Mouse (Mus musculus) brown adipose tissue, adult 24 weeks (tissue): ENCODE measurements around the gene Magi2. TPM values are rescaled to one million over a fixed set of nuclear protein-coding genes. Genes with fewer than 3 reads are reported as not detected.

ENCODE experiments used
- H3K27ac ChIP-seq: fragments of 200-500 bp; replicated peaks from 2 replicates; pipeline ENCODE4 v1.5.1; 2012; ENCODE audit warnings: low read depth, mild to moderate bottlenecking, low read length
- H3K4me1 ChIP-seq: fragments of 200-500 bp; 2 replicates; pipeline ENCODE4 v1.6.1; 2012; ENCODE audit warnings: low read length, mixed read lengths; ENCODE audit not compliant: control insufficient read depth, insufficient read depth, insufficient read length
- H3K4me3 ChIP-seq: fragments of 200-500 bp; 2 replicates; pipeline ENCODE4 v1.5.1; 2012; ENCODE audit warnings: low read depth, mild to moderate bottlenecking, low read length, moderate library complexity; ENCODE audit not compliant: insufficient read depth
- polyA plus RNA-seq: library from polyadenylated mRNA; stranded (reverse); fragments of >200 nt; gene quantifications from 2 replicates; pipeline ENCODE4 v1.2.4, GENCODE M21; 2012; ENCODE audit not compliant: missing spikeins, insufficient read depth, insufficient read length

Gene Magi2
- polyA plus RNA-seq, 1 experiment = 1.2 TPM

DNA sequence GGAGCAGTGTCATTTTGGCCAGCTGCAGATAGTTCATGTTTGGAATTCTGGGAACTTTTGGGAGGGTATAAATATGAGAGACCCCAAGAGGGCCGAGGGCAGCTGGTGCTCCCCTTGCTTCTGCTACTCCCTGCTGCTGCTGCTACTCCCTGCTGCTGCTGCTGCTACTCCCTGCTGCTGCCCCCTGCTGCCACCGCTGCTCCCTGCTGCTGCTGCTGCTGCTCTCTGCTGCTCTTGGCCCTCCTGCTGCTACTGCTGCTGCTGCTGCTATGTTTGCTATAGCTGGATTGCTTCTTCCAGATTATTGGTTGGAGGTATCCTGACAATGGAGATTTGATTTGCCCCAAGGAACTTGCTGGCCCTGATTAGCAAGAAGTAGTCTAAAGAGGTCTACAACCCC is 1512.0 kb downstream of the Magi2 start:
- Histone ChIP-seq H3K4me3 (no peak overlapping the region), H3K27ac (no peak overlapping the region), H3K4me1 (no peaks in the 10 kb centered on the region)

- Histone ChIP-seq H3K4me3 (no peak overlapping the region), H3K4me1 (no peaks in the 10 kb centered on the region), H3K27ac (no peak overlapping the region)
These were observed 1514.4 kb downstream of the Magi2 start for GRCm38 (mm10) chr5:20741193-20741592.

- Histone ChIP-seq H3K4me1 (no peaks in the 10 kb centered on the region), H3K27ac (no peak overlapping the region), H3K4me3 (no peak overlapping the region)
These were observed 1515.1 kb downstream of the Magi2 start for GRCm38 (mm10) chr5:20741936-20742335.

GRCm38 (mm10) chr5:20748142-20748541 is 1521.3 kb downstream of the Magi2 start:
- H3K4me3 ChIP-seq = no peak overlapping the region
- no peak overlapping the region for H3K27ac ChIP-seq
- no peaks in the 10 kb centered on the region for H3K4me1 ChIP-seq

DNA sequence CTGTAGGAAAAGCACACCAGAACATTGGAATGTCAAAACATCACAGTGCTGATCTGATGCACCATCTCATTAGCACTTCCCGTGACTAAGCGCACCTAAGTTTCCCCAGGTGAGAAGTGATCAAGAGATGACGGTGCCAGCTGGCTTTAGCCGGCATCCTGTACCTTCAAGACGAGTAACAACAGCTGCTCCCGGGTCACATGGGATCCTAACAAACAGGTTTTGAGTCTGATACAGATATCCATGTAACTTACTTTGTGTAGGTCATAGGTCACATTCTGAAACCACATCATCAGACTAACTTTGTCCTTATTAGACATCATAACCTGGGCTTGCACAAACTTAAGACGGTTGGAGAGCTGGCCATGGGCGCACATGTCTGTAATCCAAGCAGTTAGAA is 1522.0 kb downstream of the Magi2 start:
- H3K27ac ChIP-seq = no peak overlapping the region
- H3K4me1 ChIP-seq = no peaks in the 10 kb centered on the region
- H3K4me3 ChIP-seq = no peak overlapping the region

DNA sequence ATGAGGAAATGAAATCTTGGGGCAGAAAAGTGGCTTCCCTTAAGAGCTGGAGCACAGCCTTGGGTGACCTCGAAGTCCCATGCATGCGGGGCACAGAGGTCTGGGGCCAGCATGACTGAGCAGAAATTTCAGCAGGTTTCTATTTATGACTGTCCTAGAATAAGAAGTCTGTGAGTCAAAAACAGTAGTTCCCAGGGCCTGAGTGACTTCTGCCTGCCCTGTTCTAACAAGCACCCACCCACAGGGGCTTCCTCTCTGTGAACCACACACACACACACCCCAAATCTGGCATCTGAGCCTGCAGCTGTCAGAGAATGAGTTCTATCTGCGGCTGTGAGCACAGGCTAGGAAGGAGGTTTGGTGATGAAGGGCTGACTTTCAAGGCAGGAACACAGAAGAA is 1522.7 kb downstream of the Magi2 start:
- H3K27ac ChIP-seq = no peak overlapping the region

DNA sequence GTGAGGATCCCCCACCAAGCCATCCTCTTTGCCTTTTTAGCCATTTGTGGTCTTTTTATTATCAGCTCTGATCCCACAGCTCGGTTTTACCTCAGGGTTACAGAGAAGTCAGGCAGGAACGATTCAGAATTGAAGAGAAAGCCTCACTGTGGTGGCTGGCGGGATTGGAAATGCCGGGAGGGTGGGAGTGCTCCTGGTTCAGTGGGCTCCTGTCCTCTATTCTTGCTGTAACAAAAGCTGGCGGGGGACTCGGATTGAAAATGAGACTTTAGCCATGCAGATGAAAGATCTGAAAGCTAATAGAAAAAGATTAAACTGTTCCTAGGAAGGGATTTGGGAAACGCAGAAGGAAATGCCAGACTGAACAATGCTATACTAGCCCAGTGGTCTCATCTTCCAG is 1524.2 kb downstream of the Magi2 start:
- Histone ChIP-seq H3K4me3 (no peak overlapping the region), H3K4me1 (no peaks in the 10 kb centered on the region), H3K27ac (no peak overlapping the region)

More for the DNA sequence above, 1522.7 kb downstream of the Magi2 start:
- H3K4me3 ChIP-seq = no peak overlapping the region
- H3K4me1 ChIP-seq = no peaks in the 10 kb centered on the region

GRCm38 (mm10) chr5:20751696-20752095 is 1524.9 kb downstream of the Magi2 start:
- no peak overlapping the region for H3K27ac ChIP-seq
- no peak overlapping the region for H3K4me3 ChIP-seq
- no peaks in the 10 kb centered on the region for H3K4me1 ChIP-seq

DNA sequence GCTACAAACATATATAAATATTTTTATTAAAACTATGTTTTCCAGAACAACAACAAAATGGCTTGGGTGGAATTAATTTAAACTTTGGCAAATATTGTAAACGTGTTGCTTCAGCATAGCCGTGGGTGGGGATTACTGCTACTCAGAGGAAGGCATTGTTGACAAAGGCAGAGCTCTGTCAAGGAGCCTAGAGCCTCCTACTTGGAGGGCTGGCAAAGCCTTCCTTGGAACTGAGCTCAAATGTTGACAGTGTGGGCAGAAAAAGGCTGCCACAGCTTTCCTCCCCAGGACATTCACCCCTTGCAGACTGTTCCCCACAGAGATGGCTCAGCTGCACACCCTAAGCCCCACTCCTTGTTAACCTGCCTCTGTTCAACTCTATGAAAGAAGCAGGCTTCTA is 1526.3 kb downstream of the Magi2 start:
- Histone ChIP-seq H3K4me3 (no peak overlapping the region), H3K4me1 (no peaks in the 10 kb centered on the region), H3K27ac (no peak overlapping the region)

GRCm38 (mm10) chr5:20753963-20754362 is 1527.1 kb downstream of the Magi2 start:
- Histone ChIP-seq H3K4me1 (no peaks in the 10 kb centered on the region), H3K27ac (no peak overlapping the region), H3K4me3 (no peak overlapping the region)
